Mouse (Mus musculus) hindbrain, postnatal 0 days (tissue): ENCODE measurements at regions not wholly inside any gene's neighbourhood (a gene's known extent, or its start where the extent isn't known, plus 50 kb on each side); places are given as distances from the start of the nearest gene placed in this dataset.

Experiments
- ATAC-seq: fragments of 200-750 bp; cut with Nextera tagmentation; 2 replicates; pipeline ENCODE4 v1.8.0; 2017; ENCODE audit warnings: mild to moderate bottlenecking, moderate TSS enrichment, moderate library complexity
- DNase-seq: peaks from one replicate; pipeline ENCODE4 v3.0.0-alpha.2; 2015; ENCODE audit warnings: low spot score
- H3K27ac ChIP-seq: fragments of 300-500 bp; sonication (generic); 2 replicates; pipeline ENCODE4 v1.5.1; 2014; ENCODE audit warnings: mild to moderate bottlenecking
- H3K27me3 ChIP-seq: fragments of 300-500 bp; sonication (generic); 2 replicates; pipeline ENCODE4 v1.6.1; 2014; ENCODE audit warnings: low read length, mixed read lengths; ENCODE audit not compliant: insufficient read depth
- H3K36me3 ChIP-seq: fragments of 300-500 bp; sonication (generic); 2 replicates; pipeline ENCODE4 v1.6.1; 2014; ENCODE audit warnings: low read length, mixed read lengths; ENCODE audit not compliant: insufficient read depth
- H3K4me1 ChIP-seq: fragments of 300-500 bp; sonication (generic); 2 replicates; pipeline ENCODE4 v1.6.1; 2014; ENCODE audit warnings: antibody characterized with exemption, low read length, mixed read lengths; ENCODE audit not compliant: insufficient read depth
- H3K4me2 ChIP-seq: fragments of 300-500 bp; sonication (generic); 2 replicates; pipeline ENCODE4 v1.6.1; 2014; ENCODE audit warnings: low read depth, mild to moderate bottlenecking, low read length, moderate library complexity, mixed read lengths
- H3K4me3 ChIP-seq: fragments of 300-500 bp; sonication (generic); 2 replicates; pipeline ENCODE4 v1.5.1; 2014; ENCODE audit warnings: low read length
- H3K9ac ChIP-seq: fragments of 300-500 bp; sonication (generic); replicated peaks from 2 replicates; pipeline ENCODE4 v1.6.1; 2014; ENCODE audit warnings: mild to moderate bottlenecking, low read length, moderate library complexity, mixed read lengths
- H3K9me3 ChIP-seq: fragments of 300-500 bp; sonication (generic); 2 replicates; pipeline ENCODE4 v1.6.1; 2016; ENCODE audit warnings: low read length, mixed read lengths
- CTCF ChIP-seq: IDR thresholded peaks from 2 replicates; pipeline ENCODE4 v1.5.1; 2016; ENCODE audit warnings: antibody characterized with exemption, control low read depth, low read depth
- WGBS: fragments of 180-500 bp; shearing (Covaris S2); extraction: QIAGEN DNeasy Blood & Tissue Kit; methylation state at CpG from one replicate; pipeline ENCODE4 v1.1.7; 2014; 5-methylcytosine and 5-hydroxymethylcytosine counted together

- Histone ChIP-seq H3K4me2 (no peak overlapping the region), H3K9me3 (no peaks in the 10 kb centered on the region), H3K36me3 (no peaks in the 10 kb centered on the region), H3K27me3 (no peaks in the 10 kb centered on the region), H3K27ac (no peak overlapping the region), H3K4me1 (no peaks in the 10 kb centered on the region), H3K9ac (no peak overlapping the region), H3K4me3 (no peak overlapping the region)
- DNase-seq: no peak
- no peak for ATAC-seq
- 70% methylated on average over 2 of the region's 2 CpGs for WGBS
- TF ChIP-seq CTCF: no peak
Observed at GRCm38 (mm10) chr1:107677404-107677803, 87.6 kb downstream of the Serpinb8 start.

- H3K36me3 ChIP-seq: no peaks in the 10 kb centered on the region
- no peak overlapping the region for H3K27ac ChIP-seq
- no peaks in the 10 kb centered on the region for H3K9me3 ChIP-seq
- H3K27me3 ChIP-seq: no peaks in the 10 kb centered on the region
- H3K4me2 ChIP-seq: no peak overlapping the region
- H3K4me3 ChIP-seq: no peak overlapping the region
- no peak for ATAC-seq
- no peak for TF ChIP-seq CTCF
- H3K4me1 ChIP-seq: no peaks in the 10 kb centered on the region
- DNase-seq: no peak
- no peak overlapping the region for H3K9ac ChIP-seq
- 21% methylated on average over 2 of the region's 2 CpGs for WGBS
Observed at GRCm38 (mm10) chr1:107696858-107697257, 107.1 kb downstream of the Serpinb8 start.

DNA sequence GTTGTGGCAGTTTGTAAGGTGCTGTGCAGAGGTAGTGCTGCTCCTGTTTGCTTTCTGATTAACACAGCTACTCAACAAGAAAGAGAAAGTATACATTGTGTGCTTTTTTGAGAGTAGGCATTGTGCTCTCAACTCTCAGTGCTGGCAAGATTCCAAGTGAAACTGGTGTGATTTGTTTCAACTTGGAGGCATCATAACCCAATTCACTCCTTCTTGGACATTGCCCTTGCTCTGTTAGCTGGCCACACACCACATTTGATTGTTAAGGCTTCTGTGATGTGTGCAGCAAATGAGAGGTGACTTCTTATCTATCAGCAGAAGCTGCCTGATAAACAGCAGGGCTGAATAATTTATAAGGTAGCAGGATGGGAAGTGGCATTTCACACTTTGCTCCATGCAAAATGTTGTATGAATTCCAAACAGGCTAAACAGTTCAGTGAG lies 116.3 kb downstream of the Serpinb8 start:
- Histone ChIP-seq H3K27me3 (no peaks in the 10 kb centered on the region), H3K4me2 (no peak overlapping the region), H3K9ac (no peak overlapping the region), H3K4me1 (no peaks in the 10 kb centered on the region), H3K4me3 (no peak overlapping the region), H3K9me3 (no peaks in the 10 kb centered on the region), H3K27ac (no peak overlapping the region), H3K36me3 (no peaks in the 10 kb centered on the region)
- TF ChIP-seq CTCF: no peak
- DNase-seq (peak; percentile 22), ATAC-seq (no peak)

GRCm38 (mm10) chr1:107708601-107709000 lies 118.8 kb downstream of the Serpinb8 start:
- H3K4me1 ChIP-seq: no peaks in the 10 kb centered on the region
- H3K4me3 ChIP-seq: no peak overlapping the region
- no peak for TF ChIP-seq CTCF
- 89% methylated on average over 5 of the region's 5 CpGs for WGBS
- no peak for DNase-seq
- no peak overlapping the region for H3K4me2 ChIP-seq
- no peak overlapping the region for H3K27ac ChIP-seq
- no peaks in the 10 kb centered on the region for H3K36me3 ChIP-seq
- no peaks in the 10 kb centered on the region for H3K9me3 ChIP-seq
- H3K27me3 ChIP-seq: no peaks in the 10 kb centered on the region
- ATAC-seq: no peak
- H3K9ac ChIP-seq: no peak overlapping the region

GRCm38 (mm10) chr1:107714869-107715268 lies 125.1 kb downstream of the Serpinb8 start:
- 88% methylated on average over 1 of the region's 1 CpGs for WGBS
- no peak for ATAC-seq

DNA sequence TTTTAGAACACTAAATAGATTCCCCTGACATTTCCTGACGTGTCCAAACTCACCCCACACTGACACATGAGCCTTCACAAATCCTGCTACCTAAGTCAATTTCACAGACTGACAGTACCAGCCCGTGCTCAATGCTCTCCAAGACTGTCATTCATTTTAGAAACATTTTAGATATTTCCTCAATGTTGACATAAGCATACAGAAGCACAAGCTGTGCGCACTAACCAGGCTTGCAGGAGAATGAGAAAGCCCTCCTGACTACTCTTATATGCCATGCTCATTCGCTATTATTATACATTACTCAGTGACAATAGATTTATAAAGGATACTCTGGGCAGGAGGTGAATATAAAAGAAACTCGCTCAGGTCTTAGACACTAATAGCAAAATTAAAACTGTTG lies 129.5 kb downstream of the Serpinb8 start:
- H3K27me3 ChIP-seq: no peaks in the 10 kb centered on the region
- H3K36me3 ChIP-seq: no peaks in the 10 kb centered on the region
- no peaks in the 10 kb centered on the region for H3K9me3 ChIP-seq
- H3K4me1 ChIP-seq: no peaks in the 10 kb centered on the region
- DNase-seq: no peak
- H3K4me2 ChIP-seq: no peak overlapping the region
- ATAC-seq: no peak
- H3K27ac ChIP-seq: no peak overlapping the region
- no peak overlapping the region for H3K4me3 ChIP-seq
- no peak for TF ChIP-seq CTCF
- H3K9ac ChIP-seq: no peak overlapping the region
- WGBS: 72% methylated on average over 5 of the region's 5 CpGs

More at GRCm38 (mm10) chr1:107714869-107715268, 125.1 kb downstream of the Serpinb8 start:
- no peak for DNase-seq
- Histone ChIP-seq H3K9ac (no peak overlapping the region), H3K36me3 (no peaks in the 10 kb centered on the region), H3K27ac (no peak overlapping the region), H3K4me2 (no peak overlapping the region), H3K4me1 (no peaks in the 10 kb centered on the region), H3K9me3 (no peaks in the 10 kb centered on the region), H3K4me3 (no peak overlapping the region), H3K27me3 (no peaks in the 10 kb centered on the region)
- no peak for TF ChIP-seq CTCF

DNA sequence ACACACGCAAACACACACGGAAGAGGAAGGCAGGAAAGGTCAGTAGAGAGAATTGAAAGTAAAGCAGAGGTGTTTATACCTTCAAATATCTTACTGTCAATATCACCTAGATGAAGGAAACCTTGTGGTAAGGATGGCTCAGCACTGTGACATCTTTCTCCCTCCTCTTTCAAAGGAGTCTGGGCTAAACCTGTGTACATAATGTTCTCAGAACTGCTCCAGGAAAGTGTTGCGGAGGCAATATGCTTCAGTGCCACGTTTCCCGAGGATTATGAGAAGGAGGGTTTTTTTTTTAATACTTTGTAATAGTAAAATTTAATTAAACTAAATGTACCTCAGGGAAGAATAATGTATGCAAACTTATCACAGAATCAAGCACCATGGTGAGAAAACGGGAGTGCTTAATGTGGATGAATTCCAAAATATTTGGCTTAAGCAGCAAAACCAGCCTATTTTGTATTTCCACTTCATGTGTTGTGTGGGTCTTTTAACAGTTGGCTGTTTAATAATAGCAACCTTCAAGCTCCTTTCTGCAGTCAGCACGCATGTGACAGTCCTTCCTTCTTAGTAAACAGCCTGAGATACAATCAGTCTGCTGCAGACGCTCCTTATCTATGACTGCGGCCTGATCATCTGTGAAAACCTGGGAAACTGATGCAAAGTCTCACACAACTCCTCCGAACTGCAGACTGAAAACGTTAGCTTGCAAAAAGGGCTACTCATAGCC lies 138.5 kb downstream of the Serpinb8 start:
- no peak overlapping the region for H3K27ac ChIP-seq
- no peak overlapping the region for H3K4me2 ChIP-seq
- H3K9me3 ChIP-seq: no peaks in the 10 kb centered on the region
- ATAC-seq (no peak), DNase-seq (no peak)
- H3K27me3 ChIP-seq: no peaks in the 10 kb centered on the region
- no peak overlapping the region for H3K9ac ChIP-seq
- H3K36me3 ChIP-seq: no peaks in the 10 kb centered on the region
- 66% methylated on average over 11 of the region's 11 CpGs for WGBS
- no peak for TF ChIP-seq CTCF
- no peak overlapping the region for H3K4me3 ChIP-seq
- no peaks in the 10 kb centered on the region for H3K4me1 ChIP-seq
